Mouse (Mus musculus) erythroid progenitor cell, adult 5-6 weeks (primary cell): ENCODE measurements at regions not wholly inside any gene's neighbourhood (a gene's known extent, or its start where the extent isn't known, plus 50 kb on each side); places are given as distances from the start of the nearest gene placed in this dataset.

Source experiments
- ATAC-seq: replicated peaks from 2 replicates; pipeline ENCODE4 v1.8.0; 2016; ENCODE audit warnings: moderate number of reproducible peaks, mild to moderate bottlenecking, moderate TSS enrichment, inconsistent platforms; ENCODE audit not compliant: poor library complexity, low FRiP score, severe bottlenecking

DNA sequence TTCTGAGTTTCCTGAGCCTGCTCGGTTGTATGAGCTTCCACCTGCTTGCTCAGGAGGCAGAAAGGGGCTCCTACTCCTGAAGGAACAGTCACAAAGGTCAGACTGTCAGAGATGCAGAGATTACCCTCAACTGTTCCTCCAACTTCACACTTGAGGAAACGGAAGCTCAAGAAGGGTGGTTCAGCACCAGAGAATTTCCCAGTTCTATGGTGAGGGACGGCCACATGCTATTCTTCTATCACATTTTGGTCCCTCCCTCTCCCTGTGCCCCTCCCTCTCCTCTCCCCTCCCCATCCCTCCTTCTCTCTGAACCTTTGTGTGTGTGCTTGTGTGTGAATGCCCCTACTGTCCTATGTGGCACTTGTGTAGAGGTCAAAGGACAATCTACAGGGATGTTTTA is 386.0 kb downstream of the Rps24 start:
- ATAC-seq = no peak

DNA sequence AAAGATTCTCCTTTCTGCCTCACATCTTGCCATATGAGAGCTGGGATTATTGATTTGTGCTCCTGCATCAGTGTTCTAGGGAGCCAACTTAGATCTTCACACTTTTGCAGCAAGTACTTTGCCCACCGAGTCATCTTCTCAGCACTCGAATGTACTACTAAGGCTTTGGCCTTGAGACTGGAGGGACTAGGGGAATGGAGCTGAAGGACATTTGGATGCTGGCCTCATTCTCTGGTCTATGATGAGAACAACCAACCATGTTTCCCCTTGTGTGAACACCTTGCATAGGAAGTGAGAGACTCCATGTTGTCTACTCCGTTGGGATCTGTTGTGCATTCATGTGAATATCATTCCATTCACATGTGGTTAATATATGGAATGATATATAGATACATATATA is 386.5 kb downstream of the Rps24 start:
- no peak for ATAC-seq

DNA sequence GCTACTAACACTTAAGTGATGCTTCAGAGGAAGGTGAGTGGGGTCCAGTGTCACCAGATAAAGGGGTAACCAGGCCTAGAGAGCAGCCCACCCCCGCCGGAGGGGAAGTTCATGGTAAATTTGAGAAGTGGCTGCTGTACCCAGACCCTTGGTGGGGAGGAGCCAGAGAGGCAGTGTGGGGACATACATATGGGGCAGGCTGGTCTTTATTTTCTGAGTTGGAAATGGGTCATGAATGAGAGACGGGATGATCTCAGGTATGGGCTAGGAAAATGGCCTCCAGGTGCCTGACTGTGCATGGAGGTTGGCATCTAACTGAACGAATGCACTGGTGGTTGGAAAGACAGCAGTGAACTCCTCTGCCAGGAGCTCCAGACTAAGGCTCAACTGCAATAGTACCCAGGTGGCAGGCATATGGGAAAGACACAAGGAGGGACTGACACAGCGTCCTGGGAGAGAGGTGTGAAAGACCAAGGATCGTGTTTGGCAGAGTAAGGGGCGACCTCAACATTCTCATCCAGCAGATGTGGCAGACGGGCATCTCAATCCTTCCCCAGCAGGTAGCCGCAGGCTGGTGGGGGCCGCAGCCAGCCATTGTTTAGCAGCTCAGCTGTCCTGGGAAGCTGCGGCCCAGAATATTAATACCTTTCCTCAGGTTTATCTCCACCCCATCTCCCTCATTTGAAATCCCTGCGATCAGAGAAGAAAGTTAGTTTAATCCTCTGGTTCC is 387.7 kb downstream of the Rps24 start:
- no peak for ATAC-seq

DNA sequence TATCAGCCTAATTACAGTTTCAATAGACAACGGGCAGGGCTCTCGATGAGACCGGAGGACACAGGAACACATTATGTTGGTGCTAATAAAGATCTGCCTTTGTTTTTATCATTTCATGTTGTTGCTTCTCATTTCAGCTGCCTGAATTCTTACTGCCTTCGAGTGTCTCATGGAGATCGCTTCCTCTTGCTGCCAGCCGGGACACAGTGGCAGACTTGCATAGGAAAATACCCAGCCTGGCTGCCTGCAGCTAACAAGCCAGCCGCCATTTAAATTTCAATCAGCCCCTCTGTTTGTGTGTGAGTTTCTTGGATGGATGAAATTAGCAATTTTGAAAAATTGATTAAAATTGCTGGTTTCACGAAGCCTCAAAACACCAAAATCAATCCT is 388.2 kb downstream of the Rps24 start:
- ATAC-seq = no peak

DNA sequence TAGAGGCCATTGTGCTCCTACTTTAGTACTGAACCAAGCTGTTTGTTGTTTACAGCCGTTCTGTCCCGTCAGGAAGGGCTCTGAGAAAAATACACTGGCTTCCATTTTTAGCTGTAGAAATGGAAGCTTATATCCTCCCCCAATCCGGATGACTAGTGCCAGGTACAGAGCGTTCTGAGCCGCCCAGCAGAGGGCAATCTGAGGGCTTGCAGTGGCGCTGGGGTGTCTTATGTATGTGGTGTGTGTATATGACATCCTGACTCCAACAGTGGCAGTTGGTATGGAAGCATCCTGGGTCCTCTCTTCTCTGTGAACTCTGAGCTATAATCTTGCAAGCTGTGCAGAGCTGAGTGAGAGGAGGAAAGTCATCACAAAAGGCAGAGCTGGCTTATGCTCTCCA is 389.0 kb downstream of the Rps24 start:
- no peak for ATAC-seq

DNA sequence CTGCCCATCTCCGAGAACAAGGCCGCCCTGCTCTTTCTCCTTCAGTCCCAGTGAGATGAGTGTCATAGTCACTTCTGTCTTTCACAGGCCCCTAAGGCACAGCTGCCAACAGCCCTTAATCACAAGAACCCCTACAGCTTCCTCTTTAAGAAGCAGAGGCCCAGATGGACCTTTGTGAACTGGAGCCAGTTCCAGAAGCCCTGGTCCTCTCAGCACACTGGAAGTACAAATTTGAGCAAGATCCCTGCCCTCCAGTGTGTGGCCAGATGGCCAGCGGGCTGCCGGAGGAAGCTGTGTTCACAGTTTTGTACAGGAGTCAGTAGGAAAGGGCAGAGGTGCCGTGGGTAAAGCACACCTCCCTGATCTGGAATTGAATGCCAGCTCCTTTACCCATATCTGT is 389.6 kb downstream of the Rps24 start:
- ATAC-seq = no peak

DNA sequence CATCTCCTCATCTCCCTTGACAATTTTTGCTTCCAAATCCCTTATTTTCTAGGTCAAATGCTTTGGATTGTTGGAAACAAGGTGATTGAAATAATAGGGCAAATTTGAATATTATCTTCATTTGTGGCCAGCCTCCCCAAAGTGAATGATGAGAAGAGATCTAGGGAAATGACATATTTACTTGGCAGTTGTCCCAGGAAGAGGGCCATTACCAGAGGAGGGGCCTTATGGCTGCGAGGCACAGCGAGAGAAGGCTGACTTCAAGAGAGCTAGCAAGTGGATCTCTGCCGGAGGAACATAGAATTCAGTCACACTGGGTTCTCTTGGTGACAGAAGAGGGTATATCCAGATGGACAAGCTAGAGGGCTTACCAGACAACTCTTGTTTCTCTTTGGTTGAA is 390.9 kb downstream of the Rps24 start:
- ATAC-seq = no peak

DNA sequence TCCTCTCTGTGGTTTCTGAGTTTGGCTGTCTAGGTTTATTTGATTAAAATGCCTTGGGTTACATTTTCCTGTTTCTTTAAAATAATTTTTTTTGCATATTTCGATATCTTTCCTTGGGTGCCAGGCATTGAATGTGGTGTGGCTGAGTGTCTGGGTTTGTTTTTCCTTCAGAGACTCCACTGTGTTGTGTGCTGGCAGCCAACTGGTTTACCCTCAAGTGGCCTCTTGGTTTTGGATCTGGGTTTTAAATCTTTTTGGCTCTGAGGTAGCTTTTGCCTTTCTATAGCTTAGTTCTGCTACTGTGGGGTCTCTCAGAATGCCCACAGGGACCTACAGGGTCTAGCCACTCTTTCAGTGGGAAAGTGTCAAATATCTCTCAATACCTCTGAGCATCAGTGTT is 399.2 kb downstream of the Rps24 start:
- ATAC-seq = no peak

DNA sequence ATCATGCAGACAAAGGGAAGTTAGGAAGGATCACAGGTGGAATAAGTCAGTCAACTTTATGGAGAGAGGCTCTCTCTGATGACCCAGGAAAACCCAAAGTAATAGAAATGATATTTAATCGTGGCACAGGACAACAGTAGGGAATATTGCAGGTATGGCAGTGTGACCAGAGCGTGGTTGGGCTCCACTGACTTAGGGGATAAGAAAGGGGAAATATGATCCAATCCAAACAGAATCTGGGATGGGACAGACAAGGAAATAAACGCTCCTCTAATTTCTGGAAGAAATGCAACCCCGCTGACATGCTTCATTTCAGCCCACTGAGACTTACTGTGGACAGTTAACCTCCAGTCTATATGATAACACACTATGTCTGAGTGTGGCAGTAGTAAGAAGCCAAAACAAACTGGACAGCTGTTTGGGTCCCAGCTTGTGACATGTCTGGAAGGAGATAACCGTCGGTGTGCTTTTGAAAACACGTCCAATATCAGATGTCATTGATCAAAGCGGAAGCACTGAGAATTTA is 400.0 kb downstream of the Rps24 start:
- no peak for ATAC-seq

DNA sequence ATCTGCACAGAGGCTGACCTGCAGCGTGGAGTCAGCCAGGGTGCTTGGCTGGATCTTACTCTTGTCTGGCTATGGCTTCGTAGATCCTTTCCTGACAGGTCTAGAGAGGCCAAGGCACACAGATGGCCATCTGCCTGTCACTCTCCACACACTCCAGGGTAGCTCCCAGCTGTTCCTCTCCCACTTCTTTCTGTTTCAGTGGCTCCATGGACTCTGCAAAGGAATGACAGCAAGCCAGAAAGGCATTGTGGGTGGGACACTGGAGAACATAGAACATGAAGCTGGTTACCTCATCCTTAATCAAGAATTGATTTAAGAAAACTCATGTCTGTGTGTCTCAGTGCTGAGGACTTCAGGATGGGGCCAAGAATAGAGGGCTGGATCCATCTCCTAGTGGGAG is 403.9 kb downstream of the Rps24 start:
- no peak for ATAC-seq

DNA sequence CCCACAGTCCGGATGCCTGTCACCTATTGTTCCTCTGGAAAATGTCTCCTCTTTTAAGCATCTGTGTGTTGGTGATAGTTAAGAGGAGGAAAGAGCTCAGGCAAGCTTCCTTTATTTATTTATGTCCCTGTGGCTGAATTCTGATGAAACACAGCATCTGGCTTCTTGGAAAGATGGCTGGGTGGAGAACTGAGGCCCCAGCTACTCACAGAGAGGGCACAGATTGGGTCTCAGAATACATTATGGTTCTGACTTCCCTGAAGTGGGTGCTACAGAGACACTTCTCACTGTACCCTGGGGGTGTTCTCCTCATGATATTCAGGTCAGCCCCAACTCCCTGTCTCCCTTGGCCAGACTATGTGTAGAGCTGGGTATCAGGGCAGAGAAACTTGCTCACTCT is 408.3 kb downstream of the Rps24 start:
- ATAC-seq = no peak

DNA sequence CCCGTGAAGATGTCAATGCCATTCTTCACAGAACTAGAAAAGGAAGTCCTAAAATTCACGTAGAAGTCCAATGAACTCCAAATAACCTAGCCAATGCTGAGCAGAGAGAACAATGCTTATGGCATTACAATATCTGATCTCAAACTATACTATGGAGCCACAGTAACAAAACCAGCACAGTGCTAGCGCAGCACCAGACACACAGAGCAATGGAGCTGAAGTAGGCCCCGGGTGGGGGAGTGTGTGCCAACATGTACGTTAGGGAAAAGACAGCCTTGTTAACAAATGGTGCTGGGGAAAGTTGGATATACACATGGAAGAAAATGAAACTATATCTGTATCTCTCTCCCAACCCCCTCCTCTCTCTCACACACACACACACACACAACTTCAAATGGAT is 409.8 kb downstream of the Rps24 start:
- ATAC-seq = no peak

DNA sequence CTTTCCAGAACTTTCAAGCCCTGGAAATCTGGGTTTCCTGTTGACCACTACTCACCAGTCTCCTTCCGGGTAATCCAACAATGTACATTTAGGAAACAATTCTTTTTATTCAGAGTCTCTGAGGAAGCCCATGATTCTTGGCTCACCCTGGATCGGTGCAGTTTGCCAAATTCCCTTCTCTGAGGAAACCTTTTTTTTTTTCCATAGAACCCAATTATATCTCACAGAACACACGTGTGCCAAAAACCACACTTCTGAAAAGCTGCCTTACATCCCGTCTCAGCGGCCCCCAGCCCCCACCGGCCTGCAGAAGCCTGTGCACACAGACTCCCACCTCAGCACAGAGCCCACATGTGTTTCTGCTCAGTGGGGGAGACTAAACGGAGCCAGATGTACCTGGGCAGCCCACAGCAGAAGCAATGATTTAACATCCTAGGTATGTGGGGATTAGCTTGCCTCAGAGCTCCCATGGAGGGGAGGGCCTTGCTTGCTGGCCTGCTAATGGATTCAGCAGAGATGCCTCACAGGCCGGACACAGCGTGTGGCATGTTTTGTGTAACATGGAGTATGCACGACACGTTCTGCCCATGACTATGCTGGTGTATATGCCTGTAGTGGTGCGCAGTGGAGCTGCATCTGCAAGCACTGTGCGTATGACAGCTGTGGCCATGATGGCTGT is 413.7 kb downstream of the Rps24 start:
- ATAC-seq = no peak

DNA sequence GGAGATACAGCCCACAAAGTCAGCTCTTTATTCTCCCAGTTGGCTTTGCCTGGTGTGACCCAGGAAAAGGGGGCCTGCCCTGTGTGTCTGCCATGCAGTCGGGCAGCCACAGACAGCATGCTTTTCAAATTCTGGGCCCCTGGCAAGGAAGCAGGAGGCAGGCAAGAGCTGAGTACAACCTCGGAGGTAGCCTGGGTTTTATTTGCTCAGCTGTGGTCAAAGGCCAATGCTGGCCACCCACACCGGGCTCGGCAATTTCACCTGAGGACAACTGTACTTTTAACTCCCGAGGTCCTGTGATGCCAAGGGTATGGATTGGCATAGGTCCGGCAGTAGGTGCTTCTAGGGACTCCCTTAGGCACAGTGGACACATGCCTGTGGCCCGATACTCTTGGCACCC is 414.8 kb downstream of the Rps24 start:
- no peak for ATAC-seq

DNA sequence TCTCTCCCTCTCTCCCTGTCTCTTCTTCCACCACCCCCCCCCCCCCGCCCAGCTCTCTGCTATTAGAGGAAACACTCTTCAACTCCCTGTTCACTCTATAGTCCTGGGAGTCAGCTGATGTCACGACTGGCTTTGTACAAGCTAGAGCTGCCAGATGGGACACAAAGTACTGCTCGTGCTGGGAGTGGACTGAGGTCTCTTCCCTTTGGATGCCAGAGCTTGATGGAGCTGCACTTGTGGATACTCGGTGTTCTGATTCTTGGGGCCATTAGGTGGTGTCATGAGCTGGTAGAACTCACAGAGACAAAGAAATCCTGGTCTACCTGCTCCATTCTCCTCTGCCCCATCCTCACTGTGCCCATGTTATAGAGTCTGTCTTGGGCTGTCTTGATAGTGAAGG is 415.9 kb downstream of the Rps24 start:
- ATAC-seq = no peak

DNA sequence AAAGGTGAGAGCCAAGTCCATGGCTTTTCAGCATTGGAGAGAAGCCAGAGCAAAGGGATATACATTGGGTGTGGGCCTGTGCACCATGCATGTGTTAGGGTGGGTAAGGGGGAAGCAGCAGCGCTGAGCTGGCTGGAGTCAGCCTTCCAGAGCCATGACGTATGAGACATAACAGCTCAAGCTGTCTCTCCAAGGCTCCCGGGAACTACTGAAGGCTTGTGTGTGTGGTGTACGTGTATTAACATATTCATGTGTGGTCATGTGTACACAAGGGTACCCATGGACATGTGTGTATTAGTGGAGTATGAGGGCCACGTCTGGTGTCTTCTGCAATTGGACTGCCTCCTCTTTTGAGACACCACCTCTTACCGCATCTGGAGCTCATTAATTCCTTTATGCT is 417.8 kb downstream of the Rps24 start:
- ATAC-seq = no peak

DNA sequence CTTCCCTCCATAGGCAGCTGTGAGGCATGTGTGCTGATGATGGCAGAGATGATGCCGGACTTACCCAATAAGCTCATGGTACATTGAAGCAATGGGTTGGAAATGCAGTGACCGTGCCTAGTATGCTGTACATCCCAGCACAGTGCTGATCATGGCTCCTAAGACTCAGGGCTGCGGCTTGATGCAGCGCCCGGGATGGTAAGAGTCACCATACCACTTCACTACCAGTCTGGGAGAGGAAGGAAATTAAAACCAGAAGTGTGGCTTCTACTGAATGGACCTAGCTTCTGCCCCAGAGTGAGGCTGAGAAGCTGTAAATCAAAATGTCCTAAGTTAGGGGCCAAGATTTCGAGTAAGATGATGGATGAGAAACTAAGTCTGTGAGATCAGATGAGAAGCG is 420.0 kb downstream of the Rps24 start:
- no peak for ATAC-seq

DNA sequence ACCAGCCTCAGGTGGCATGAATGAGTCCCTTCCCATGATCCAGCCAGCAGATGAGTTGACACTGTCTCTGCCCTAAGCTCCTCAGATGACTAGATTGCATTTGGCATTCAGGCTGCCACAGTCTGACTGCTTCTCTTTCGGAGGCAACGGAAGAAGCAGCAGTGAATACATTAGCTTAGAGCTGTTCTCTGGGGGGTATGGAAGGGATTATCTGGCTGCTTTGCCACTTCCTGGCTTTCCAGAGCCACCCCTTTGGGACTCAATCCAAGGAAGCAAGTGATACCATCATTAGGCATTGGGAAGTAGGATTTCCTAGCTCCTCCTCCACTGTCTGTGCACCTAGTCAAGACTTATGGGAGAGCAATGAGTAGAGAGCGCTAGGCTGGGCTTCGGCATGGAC is 421.5 kb downstream of the Rps24 start:
- no peak for ATAC-seq

DNA sequence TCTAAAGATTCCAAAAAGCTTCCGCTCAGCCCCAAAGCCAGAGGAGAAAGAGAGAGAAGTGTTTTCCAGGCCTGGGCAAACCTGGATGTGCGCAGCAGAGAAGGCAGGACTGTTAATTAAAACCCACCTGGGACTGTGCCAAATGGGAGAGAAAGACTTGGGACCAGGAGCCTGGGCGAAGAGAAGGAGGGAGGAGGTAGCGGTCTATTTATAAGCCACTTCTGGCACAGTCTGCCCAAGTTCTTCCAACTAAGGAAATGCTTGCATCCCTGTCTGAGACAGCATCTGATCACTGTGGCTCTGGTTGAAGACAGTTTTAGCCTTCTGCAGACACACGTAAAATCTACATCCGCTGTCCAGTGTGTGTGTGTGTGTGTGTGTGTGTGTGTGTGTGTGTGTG is 424.7 kb downstream of the Rps24 start:
- no peak for ATAC-seq

DNA sequence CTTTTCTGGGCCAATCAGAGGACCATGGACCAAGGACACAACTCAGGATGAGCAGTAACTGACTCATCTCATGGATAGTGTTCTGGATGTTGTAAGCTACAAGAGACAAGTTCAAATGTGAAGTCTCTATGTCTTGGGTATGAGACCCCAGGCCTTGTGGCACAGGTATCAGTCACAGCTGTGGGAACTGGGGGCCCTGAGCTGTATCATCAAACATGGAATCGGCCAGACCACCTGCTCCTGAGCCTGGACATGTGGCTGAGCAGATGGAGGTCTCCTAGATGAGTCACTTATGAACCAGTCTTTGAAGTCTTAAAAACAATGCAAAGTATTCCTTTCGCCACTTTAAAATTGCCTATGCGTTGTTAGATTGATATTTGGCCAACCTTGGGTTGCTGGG is 432.1 kb downstream of the Rps24 start:
- no peak for ATAC-seq

DNA sequence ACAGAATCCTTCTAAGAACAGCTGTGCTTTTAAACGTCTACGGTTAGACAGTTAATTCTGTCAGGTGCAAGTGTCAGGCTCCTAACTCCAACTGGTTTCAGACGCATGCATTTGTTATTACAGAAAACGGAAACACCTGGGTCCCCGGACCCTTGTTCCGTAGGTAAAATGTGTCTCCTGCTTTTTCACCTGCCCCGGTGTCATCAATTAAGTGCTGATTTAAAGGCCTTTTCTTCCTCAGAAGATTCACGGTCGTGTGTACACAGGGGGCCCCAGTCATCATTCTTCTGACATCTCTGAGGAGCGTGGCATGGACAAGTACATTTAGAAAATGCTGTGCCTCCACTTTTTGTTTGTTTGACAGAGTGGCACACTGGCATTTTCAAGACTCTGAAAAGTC is 435.1 kb downstream of the Rps24 start:
- ATAC-seq = no peak

DNA sequence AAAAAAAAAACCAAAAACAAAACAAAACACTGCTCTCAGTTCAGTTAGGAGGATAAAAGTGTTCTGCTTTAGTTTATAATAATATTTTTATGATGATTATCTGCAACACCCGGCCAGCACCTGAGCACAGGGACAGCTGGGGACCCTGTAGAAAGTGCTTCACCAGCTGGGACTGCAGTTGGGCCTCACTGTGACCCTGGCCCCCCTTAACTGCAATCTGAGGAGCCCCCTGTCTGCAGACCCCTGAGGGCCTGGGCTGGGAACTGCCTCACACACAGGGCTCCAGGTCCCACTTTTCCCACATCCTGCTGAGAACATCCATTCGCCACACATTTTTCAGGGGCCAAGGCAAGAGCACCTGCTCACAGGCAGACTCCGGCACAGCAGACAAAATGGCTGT is 437.6 kb downstream of the Rps24 start:
- ATAC-seq = no peak
